Mouse (Mus musculus) neural tube, embryonic 13.5 days (tissue): ENCODE results near the gene 4931409K22Rik. TPM values are rescaled to one million over a fixed set of nuclear protein-coding genes. Genes with fewer than 3 reads are reported as not detected.

Experiments used
- ATAC-seq: fragments of 200-750 bp; cut with Nextera tagmentation; 2 replicates; pipeline ENCODE4 v1.8.0; 2017; ENCODE audit warnings: low read depth, mild to moderate bottlenecking, moderate TSS enrichment, moderate library complexity
- H3K27ac ChIP-seq: fragments of 300-500 bp; sonication (generic); replicated peaks from 2 replicates; pipeline ENCODE4 v1.5.1; 2015; ENCODE audit warnings: moderate library complexity, mild to moderate bottlenecking, inconsistent platforms
- H3K27me3 ChIP-seq: fragments of 300-500 bp; sonication (generic); 2 replicates; pipeline ENCODE4 v1.6.1; 2015; ENCODE audit warnings: mild to moderate bottlenecking, inconsistent platforms
- H3K36me3 ChIP-seq: fragments of 300-500 bp; sonication (generic); 2 replicates; pipeline ENCODE4 v1.6.1; 2015; ENCODE audit warnings: mild to moderate bottlenecking, inconsistent platforms
- H3K4me1 ChIP-seq: fragments of 300-500 bp; sonication (generic); replicated peaks from 2 replicates; pipeline ENCODE4 v1.6.1; 2015; ENCODE audit warnings: inconsistent platforms
- H3K4me2 ChIP-seq: fragments of 300-500 bp; sonication (generic); 2 replicates; pipeline ENCODE4 v1.6.1; 2015; ENCODE audit warnings: inconsistent platforms, mild to moderate bottlenecking, moderate library complexity
- H3K4me3 ChIP-seq: fragments of 300-500 bp; sonication (generic); 2 replicates; pipeline ENCODE4 v1.5.1; 2015; ENCODE audit warnings: mild to moderate bottlenecking, inconsistent platforms
- H3K9ac ChIP-seq: fragments of 300-500 bp; sonication (generic); 2 replicates; pipeline ENCODE4 v1.6.1; 2015; ENCODE audit warnings: moderate library complexity, mild to moderate bottlenecking, inconsistent platforms
- H3K9me3 ChIP-seq: fragments of 300-500 bp; sonication (generic); 2 replicates; pipeline ENCODE4 v1.6.1; 2016; ENCODE audit warnings: inconsistent platforms
- WGBS: fragments of 180-500 bp; shearing (Covaris S2); methylation state at CpG from one replicate; pipeline ENCODE4 v1.1.7; 2015; 5-methylcytosine and 5-hydroxymethylcytosine counted together
- polyA plus RNA-seq: library from polyadenylated mRNA; unstranded; fragments of >200 nt; fragmentation: Nextera tagmentation; extraction: Ambion mirVana; gene quantifications from 2 replicates; pipeline ENCODE4 v1.2.1, GENCODE M21; 2015

4931409K22Rik gene
- polyA plus RNA-seq, 1 experiment from 2014 or later, result 0.08 TPM

- H3K27me3 ChIP-seq, result peaks cover 6% of the 10 kb centered on the region; the same call in 1 of the 2 replicates
- no peak for ATAC-seq
- H3K9ac ChIP-seq, result no peak overlapping the region
- no peak overlapping the region for H3K27ac ChIP-seq
- H3K4me3 ChIP-seq, result no peak overlapping the region
- H3K9me3 ChIP-seq, result no peaks in the 10 kb centered on the region
- no peak overlapping the region for H3K4me2 ChIP-seq
- peaks cover 67% of the 10 kb centered on the region for H3K4me1 ChIP-seq
- H3K36me3 ChIP-seq, result peaks cover 78% of the 10 kb centered on the region
- 54% methylated on average over 24 of the region's 24 CpGs for WGBS
Observed at GRCm38 (mm10) chr5:24591796-24592470, 35.3 kb upstream of the 4931409K22Rik start.

GRCm38 (mm10) chr5:24591268-24591721 is 34.7 kb upstream of the 4931409K22Rik start:
- Histone ChIP-seq H3K36me3 (peaks cover 78% of the 10 kb centered on the region), H3K4me3 (no peak overlapping the region), H3K27me3 (peaks cover 6% of the 10 kb centered on the region; the same call in 1 of the 2 replicates), H3K9ac (peak overlapping the region; percentile 39; the same call in 1 of the 2 replicates), H3K9me3 (no peaks in the 10 kb centered on the region), H3K27ac (no peak overlapping the region), H3K4me1 (peaks cover 61% of the 10 kb centered on the region), H3K4me2 (peak overlapping the region; percentile 1; the same call in 1 of the 2 replicates)
- no peak for ATAC-seq
- 26% methylated on average over 23 of the region's 23 CpGs for WGBS

- peaks cover 6% of the 10 kb centered on the region; the same call in 1 of the 2 replicates for H3K27me3 ChIP-seq
Observed at GRCm38 (mm10) chr5:24589511-24590500, 33.2 kb upstream of the 4931409K22Rik start.

GRCm38 (mm10) chr5:24587200-24587577 is 30.6 kb upstream of the 4931409K22Rik start:
- WGBS, result 35% methylated on average over 4 of the region's 4 CpGs
- Histone ChIP-seq H3K27ac (peak overlapping the region; percentile 83), H3K9ac (peak overlapping the region; percentile 92), H3K36me3 (peaks cover 40% of the 10 kb centered on the region), H3K9me3 (no peaks in the 10 kb centered on the region), H3K27me3 (0 out of 2 replicates have a peak, but pooled peaks cover 2% of the 10 kb centered on the region), H3K4me3 (peak overlapping the region; percentile 85), H3K4me1 (peaks cover 43% of the 10 kb centered on the region), H3K4me2 (peak overlapping the region; percentile 93)
- peak; percentile 28 for ATAC-seq

More at GRCm38 (mm10) chr5:24589511-24590500, 33.2 kb upstream of the 4931409K22Rik start:
- Histone ChIP-seq H3K4me3 (no peak overlapping the region), H3K9ac (no peak overlapping the region), H3K4me2 (no peak overlapping the region), H3K36me3 (peaks cover 66% of the 10 kb centered on the region), H3K9me3 (no peaks in the 10 kb centered on the region), H3K27ac (no peak overlapping the region), H3K4me1 (peaks cover 52% of the 10 kb centered on the region)
- no peak for ATAC-seq
- WGBS, result 87% methylated on average over 20 of the region's 20 CpGs

- no peaks in the 10 kb centered on the region for H3K9me3 ChIP-seq
- peak within 1 kb of the TSS; percentile 93 for H3K4me2 ChIP-seq
- peak within 1 kb of the TSS; percentile 92 for H3K9ac ChIP-seq
- H3K4me3 ChIP-seq, result peak within 1 kb of the TSS; percentile 85
- peak within 1 kb of the TSS; percentile 83 for H3K27ac ChIP-seq
- peak; percentile 93 for ATAC-seq
- 0 out of 2 replicates have a peak, but pooled peaks cover 2% of the 10 kb centered on the region for H3K27me3 ChIP-seq
- H3K4me1 ChIP-seq, result peaks cover 38% of the 10 kb centered on the region
- H3K36me3 ChIP-seq, result peaks cover 34% of the 10 kb centered on the region
- WGBS, result under 1% methylated on average over 43 of the region's 43 CpGs
Observed at GRCm38 (mm10) chr5:24586547-24587199, 30.1 kb upstream of the 4931409K22Rik start, which contains the start of gene Chpf2. Chpf2 (plus strand) TSS chr5:24586741.

GRCm38 (mm10) chr5:24586106-24586505 is 29.5 kb upstream of the 4931409K22Rik start:
- ATAC-seq, result peak; percentile 16
- peak overlapping the region; percentile 85 for H3K4me3 ChIP-seq
- H3K36me3 ChIP-seq, result peaks cover 29% of the 10 kb centered on the region
- H3K9ac ChIP-seq, result peak overlapping the region; percentile 92
- no peaks in the 10 kb centered on the region for H3K9me3 ChIP-seq
- peak overlapping the region; percentile 93 for H3K4me2 ChIP-seq
- WGBS, result 15% methylated on average over 8 of the region's 8 CpGs
- 0 out of 2 replicates have a peak, but pooled peaks cover under 1% of the 10 kb centered on the region for H3K27me3 ChIP-seq
- peak overlapping the region; percentile 83 for H3K27ac ChIP-seq
- H3K4me1 ChIP-seq, result peaks cover 33% of the 10 kb centered on the region

- H3K4me1 ChIP-seq, result peaks cover 24% of the 10 kb centered on the region
- H3K9me3 ChIP-seq, result no peaks in the 10 kb centered on the region
- peaks cover 20% of the 10 kb centered on the region for H3K36me3 ChIP-seq
- H3K27me3 ChIP-seq, result no peaks in the 10 kb centered on the region
- 69% methylated on average over 6 of the region's 6 CpGs for WGBS
- peak overlapping the region; percentile 74 for H3K27ac ChIP-seq
- H3K4me2 ChIP-seq, result peak overlapping the region; percentile 64
- no peak for ATAC-seq
- H3K9ac ChIP-seq, result peak overlapping the region; percentile 63
- H3K4me3 ChIP-seq, result peak overlapping the region; percentile 52
Observed at GRCm38 (mm10) chr5:24578109-24578963, 21.7 kb upstream of the 4931409K22Rik start.

GRCm38 (mm10) chr5:24577183-24577929 is 20.7 kb upstream of the 4931409K22Rik start, which contains the start of gene Abcf2:
Abcf2 (minus strand) TSS chr5:24577467.
- Histone ChIP-seq H3K9me3 (no peaks in the 10 kb centered on the region), H3K27me3 (no peaks in the 10 kb centered on the region), H3K4me2 (peak within 1 kb of the TSS; percentile 82), H3K9ac (peak within 1 kb of the TSS; percentile 74), H3K36me3 (peaks cover 29% of the 10 kb centered on the region), H3K27ac (peak within 1 kb of the TSS; percentile 74), H3K4me1 (peaks cover 24% of the 10 kb centered on the region), H3K4me3 (peak within 1 kb of the TSS; percentile 52)
- ATAC-seq, result peak; percentile 96
- under 1% methylated on average over 48 of the region's 48 CpGs for WGBS

- WGBS, result under 1% methylated on average over 32 of the region's 32 CpGs
- Histone ChIP-seq H3K4me3 (peak overlapping the region; percentile 52), H3K36me3 (peaks cover 35% of the 10 kb centered on the region), H3K4me2 (peak overlapping the region; percentile 82), H3K9ac (peak overlapping the region; percentile 74), H3K27ac (peak overlapping the region; percentile 57; the same call in 1 of the 2 replicates), H3K4me1 (peaks cover 24% of the 10 kb centered on the region), H3K27me3 (no peaks in the 10 kb centered on the region), H3K9me3 (no peaks in the 10 kb centered on the region)
- ATAC-seq, result peak; percentile 32; the same call in 1 of the 2 replicates
Observed at GRCm38 (mm10) chr5:24576801-24577182, 20.2 kb upstream of the 4931409K22Rik start.

- H3K9ac ChIP-seq, result peak overlapping the region; percentile 74; the same call in 1 of the 2 replicates
- peak overlapping the region; percentile 82 for H3K4me2 ChIP-seq
- no peak overlapping the region for H3K27ac ChIP-seq
- peaks cover 43% of the 10 kb centered on the region for H3K36me3 ChIP-seq
- WGBS, result 83% methylated on average over 1 of the region's 1 CpGs
- ATAC-seq, result no peak
- H3K27me3 ChIP-seq, result no peaks in the 10 kb centered on the region
- H3K4me3 ChIP-seq, result peak overlapping the region; percentile 52
- H3K9me3 ChIP-seq, result no peaks in the 10 kb centered on the region
- peaks cover 24% of the 10 kb centered on the region for H3K4me1 ChIP-seq
Observed at GRCm38 (mm10) chr5:24575948-24576347, 19.3 kb upstream of the 4931409K22Rik start.
